Mouse (Mus musculus) 3T3-L1 (cell line): ENCODE data around the gene Tfap2c.
A peak's percentile ranks its signal among the peaks of the same experiment; 100 is the strongest.

Experiments
- DNase-seq: peaks from one replicate; pipeline ENCODE4 v3.0.0-alpha.2; 2015; ENCODE audit warnings: low read depth, low spot score

Gene Tfap2c

GRCm38 (mm10) chr2:172549371-172550155 lies at the start of gene Tfap2c:
Tfap2c (plus strand) TSS chr2:172549593.
- DNase-seq: no peak

DNA sequence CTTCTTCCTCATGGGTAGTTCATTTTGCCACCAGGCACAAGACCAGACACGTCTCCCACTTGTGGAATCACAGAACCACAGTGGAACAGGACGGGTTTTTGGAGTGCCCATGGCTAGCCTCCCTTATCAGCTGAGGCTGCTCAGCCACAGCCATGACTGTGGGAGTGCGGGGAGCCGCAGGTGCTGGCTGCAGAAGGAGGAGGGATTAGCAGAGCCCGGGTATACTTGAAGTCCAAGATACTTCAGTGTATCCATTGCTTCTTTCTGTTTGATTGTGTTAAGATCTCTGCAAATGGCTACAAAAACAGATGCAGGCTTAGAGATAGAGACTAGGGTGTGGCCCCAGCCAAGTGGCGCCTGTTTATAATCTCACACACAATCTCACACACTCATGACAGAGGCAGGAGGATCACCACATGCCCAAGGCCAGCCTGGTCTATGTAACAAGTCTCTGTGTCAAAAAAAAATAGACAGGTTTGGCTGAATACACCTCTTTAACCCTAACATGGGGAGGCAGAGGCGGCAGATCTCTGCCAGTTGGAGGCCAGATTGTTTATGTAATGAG lies 48.6 kb upstream of the Tfap2c start:
- DNase-seq: no peak

DNA sequence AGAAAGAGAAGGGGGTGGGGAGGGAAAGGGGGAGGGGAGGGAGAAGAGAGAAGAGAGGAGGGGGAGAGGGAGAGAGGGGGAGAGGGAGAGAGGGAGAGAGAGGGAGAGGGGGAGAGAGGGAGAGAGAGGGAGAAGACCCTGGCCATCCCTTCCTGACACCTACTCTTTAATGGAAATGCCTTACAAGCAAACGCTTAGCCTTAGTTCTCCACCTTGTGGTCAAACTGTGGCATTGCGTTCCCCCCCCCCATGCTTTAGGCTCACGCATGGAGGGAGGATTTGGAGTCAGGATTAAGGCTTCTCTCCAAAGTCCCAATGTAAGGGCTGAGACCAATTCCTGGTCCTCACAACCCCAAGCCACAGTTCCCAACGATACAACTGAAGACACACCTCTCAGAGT lies 48.1 kb upstream of the Tfap2c start:
- DNase-seq: peak; percentile 42

DNA sequence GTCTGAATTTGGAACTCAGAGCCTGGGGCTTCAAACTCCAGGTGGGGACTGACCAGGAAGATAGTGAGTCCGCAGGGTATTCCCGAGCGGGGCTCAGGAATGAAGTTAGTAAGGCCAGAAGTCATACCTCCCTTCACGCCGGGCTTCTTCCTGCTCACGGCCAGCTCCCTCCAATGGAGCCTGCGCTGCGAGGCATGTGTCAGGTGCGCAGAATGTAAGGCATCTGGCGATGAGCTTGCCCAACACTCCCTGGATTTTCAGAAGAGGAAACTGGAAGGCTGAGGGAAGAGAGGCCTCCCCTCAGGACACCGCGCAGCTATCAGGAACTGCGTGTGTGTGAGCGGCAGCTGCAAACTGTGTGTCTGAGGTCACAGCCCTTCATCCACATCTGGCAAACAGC lies 47.2 kb upstream of the Tfap2c start:
- no peak for DNase-seq

DNA sequence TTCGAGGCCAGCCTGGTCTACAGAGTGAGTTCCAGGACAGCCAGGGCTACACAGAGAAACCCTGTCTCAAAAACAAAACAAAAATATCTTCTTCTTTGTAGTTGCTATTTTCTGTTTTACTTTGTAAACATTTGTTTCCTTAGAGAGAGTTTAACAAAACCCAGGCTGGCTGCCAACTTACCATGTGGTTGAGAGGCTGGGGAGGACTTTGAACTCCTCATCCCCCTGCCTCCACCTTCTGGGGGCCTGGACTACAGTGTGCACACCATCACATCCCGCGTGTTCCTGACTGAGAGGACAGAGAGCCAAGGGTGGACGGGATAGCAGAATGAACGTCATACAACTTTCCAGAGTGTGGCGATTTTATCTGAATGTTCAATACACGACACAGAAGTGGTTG lies 43.3 kb upstream of the Tfap2c start:
- no peak for DNase-seq

DNA sequence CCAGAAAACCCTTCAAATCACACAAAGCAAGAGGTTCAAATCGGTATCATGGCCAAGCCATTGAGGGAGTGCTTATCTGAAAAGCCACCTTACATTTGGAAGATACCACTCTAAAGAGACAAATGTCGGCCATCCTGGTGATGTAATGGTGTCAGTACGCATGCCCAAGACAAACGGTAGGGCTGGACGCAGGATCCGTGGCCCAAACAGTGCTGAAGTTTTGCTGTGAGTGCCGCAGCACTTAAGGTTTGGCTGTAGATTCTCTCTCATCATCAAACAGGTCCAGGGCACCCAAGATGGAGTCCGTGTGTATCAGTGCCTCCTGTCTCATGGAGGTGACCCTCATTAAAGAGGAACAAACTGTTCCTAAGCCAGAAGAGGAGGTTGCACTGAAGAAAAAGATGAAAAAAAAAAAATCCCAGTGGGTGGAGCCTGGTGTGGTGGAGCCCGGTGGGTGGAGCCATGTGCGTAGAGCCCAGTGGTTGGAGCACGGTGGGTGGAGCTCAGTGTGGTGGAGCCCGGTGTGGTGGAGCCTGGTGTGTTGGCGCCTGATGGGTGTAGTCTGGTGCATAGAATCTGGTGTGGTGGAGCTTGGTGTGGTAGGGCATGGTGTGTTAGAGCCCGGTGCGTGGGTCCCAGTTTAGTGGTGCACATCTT lies 39.2 kb upstream of the Tfap2c start:
- DNase-seq: no peak

- no peak for DNase-seq
Measured at GRCm38 (mm10) chr2:172510899-172511298, 38.5 kb upstream of the Tfap2c start.

DNA sequence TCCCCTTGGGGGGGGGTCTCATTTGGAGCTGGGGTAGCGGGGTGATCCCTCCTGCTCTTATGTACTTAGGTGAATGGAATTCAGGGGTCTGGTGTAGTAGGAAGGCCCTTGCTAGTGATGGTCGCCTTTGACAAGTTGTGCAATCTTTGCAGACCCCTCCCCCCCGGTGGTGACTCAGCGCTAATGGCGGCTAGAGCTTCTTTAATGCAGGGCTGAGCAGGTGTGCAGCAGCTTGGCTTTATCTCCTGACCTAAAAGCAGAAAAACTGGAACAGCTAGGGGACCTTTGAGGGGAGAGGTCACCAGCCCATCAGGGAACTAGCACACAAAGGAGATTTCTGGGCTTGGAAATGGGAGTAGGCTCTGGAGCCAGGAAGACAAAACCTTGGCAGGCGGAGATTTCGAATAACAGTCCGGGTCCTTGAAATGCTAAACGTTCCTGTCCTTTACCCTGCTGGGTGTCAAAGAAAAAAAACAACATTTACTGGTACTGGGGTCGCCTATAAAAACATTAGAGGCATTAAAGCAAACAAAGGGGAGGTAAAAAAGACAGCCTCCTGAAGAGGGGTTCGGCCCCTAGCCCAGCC lies 32.9 kb upstream of the Tfap2c start:
- no peak for DNase-seq

GRCm38 (mm10) chr2:172520616-172521371 lies 28.6 kb upstream of the Tfap2c start:
- DNase-seq: no peak

DNA sequence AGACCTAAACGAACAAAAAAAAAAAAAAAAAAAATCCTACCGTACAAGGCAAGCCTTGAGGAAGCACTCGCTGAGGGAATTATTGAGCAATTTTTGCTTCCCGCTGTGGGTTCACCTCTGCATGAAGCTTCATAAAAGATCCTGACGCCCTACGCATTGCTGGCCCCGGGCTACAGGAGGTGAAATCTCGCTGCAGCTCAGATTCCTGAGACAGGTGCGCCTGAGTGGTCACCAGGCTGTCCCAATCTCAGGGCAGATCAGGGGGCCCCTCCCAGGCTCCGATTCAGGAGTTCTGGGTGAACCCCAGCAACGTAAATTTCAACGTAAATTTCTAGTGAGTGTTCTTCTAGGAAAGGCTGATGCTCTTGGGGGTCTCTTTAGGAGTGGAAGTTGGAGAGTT lies 26.9 kb upstream of the Tfap2c start:
- no peak for DNase-seq

GRCm38 (mm10) chr2:172527175-172527574 lies 22.2 kb upstream of the Tfap2c start:
- no peak for DNase-seq

DNA sequence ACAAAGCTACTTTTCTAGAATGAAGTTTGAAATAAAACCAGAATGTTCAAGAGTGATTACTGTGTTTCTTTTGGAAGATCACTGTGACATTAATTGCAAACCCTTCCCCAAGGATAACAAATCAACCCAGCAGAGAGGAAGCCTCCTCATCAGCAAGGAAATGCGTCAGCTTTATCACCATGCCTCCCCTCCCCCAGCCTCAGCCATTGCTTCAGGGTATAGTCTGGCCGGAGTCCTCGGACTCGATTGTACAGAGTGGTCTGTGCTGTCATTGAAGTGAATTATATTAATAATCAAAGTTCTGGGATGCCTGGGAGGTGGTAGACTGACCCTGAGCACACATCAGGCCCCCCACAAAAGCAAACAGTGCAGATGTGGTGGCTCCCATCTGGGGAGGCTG lies 5.4 kb upstream of the Tfap2c start:
- DNase-seq: no peak

DNA sequence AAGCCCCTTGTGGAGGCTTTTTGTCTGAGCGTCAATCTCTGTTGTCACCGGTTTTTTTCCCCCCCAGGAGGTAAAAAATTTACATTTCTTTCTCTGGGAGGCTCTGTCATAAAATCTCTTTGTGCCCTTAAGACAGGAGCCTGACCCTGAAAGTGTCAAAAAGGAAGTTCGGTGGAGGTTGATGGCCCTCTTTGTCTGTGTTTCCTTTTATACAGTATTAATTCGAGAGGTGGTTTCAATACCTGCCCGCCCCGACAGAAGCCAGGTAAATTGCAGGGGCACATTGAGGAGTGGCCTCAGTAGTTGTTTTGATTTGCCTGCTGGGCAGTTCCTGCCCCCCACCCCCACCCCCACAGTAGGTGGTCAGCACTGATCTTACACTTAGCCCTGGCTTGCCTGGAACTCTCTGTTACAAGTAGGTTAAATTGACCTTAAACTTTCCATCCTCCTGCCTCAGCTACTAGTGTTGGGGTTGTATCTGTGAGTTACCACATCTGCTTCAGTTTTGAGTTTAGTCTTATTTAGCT lies 4.7 kb upstream of the Tfap2c start:
- DNase-seq: no peak

DNA sequence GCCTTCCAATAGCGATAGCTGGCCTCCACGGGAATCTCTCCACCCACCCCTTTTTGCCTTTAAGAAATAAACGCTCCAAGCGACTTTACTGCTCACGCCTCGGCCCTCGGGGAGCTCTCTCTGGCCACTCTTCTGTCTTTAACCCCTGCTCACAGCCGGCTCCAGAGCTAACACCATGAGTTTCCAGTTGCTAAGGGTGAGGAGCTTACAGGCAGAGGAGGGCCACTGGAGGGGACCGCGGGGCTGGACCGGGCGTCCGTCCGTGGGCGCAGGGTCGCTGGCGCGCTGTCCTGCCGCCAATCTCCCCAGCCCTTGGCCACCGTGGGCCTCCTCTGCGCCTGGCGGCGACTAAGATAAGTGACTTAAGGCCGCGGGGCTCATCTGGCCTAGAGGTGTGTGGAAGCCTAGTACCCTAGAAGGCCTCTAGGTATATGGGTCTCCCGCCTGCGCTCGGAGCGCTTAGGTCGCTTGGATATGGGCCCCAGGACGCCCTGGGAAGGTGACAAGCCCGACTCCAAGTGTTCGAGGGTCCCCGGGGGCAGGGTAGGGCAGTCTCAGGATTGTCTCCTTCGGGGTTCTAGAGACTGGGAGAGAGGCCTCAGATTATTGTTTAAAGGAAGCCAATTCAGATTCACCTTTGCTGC lies 3.7 kb upstream of the Tfap2c start:
- no peak for DNase-seq

DNA sequence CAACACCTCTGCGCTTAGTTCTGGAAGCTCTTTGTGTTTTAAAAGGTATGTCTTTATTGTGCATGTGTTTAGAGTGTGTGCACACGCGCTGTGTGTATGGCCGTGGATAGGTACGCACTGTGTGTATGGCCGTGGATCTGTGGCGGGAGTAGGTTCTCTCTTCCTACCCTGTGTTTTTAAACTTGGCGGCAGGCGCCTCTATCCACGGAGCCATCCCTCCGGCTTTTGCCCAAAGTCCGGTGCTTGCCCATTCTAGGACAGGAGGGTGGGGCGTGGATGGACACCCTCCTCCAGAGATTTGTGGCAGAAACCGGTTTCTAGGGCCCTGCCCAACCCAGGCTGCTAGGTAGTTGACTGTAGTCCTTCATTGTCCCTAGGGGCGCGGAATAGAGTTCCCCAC lies 2.8 kb upstream of the Tfap2c start:
- no peak for DNase-seq

GRCm38 (mm10) chr2:172547116-172547515 lies 2.3 kb upstream of the Tfap2c start:
- no peak for DNase-seq

DNA sequence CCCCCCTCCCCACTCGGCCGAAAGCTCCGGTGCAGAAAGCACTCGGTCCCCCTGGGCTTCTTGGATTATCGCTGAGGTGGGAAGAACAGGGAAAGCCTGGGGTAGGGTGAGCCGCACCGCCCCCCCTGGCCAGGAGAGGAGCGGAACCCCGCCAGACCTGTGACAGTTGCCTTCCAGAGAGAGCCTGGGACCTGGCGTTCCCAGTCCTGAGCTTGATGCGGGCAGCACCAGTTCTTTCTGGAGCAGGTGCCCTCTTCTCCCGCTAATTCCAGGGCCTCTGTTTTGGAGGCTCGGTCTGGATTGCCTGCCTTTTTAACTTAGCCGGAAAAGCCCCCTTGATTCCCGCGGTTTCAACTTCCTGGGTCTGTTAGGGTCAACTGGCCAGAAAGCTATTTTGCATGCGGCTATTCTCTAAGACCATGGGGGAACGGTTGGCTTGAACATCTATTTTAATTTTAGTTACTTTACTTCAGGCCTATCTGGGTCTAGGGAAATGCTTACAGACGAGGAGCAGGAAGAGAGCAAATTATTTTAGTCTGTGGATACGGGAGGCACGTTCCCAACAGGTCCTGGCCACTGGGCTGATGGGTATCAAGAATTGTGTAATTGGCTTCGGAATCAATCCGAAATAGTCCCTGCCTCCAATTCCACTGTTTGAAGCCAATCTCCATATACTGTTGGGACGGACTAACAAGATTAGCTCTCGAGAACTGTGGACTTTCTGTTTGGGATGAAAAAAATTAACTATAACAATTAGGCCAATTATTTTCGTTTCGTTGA lies 1.4 kb upstream of the Tfap2c start:
- no peak for DNase-seq

DNA sequence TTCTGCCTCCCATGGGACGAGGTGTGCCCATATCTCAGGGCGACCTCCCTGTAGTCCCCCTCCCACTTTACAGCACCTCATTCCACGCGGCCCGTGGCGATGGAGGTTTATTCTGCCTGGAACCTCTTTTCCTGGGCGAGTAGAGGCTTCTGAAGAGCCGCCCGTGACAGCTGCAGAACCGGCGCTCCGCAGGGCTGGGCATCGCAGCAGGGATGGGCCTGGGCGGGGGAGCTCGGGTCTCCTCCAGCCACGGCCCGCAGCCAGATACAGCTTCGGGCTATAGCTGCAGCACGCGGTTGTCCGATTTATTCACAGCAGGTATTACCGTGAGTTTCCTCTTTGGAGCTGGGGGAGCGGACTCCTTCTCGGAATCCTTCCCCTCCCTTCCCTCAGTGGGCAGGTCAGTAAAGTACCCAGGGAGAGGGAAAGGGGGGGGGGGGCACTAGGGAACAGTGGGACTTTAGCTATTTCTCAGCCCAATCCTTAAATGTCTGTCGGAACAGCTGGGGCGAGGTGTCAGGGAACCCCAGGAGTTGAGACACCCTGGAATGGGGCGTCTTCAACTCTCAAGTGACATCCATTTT lies 629 bp upstream of the Tfap2c start:
- DNase-seq: no peak

GRCm38 (mm10) chr2:172550364-172551080 lies 1.1 kb downstream of the Tfap2c start:
- DNase-seq: no peak
